Mouse (Mus musculus) olfactory bulb, adult 2 months (tissue): ENCODE data around the gene Rhox6.

Experiments used
- CTCF ChIP-seq: fragments of 200-500 bp; IDR thresholded peaks from 2 replicates; pipeline ENCODE4 v1.5.1; 2012; ENCODE audit warnings: low read depth, mild to moderate bottlenecking, low read length, moderate library complexity; ENCODE audit not compliant: insufficient read depth
- POLR2A ChIP-seq: fragments of 200-500 bp; IDR thresholded peaks from 2 replicates; pipeline ENCODE4 v1.6.1; 2012; ENCODE audit warnings: mild to moderate bottlenecking, low read depth, low read length, moderate library complexity; ENCODE audit not compliant: insufficient read depth

DNA sequence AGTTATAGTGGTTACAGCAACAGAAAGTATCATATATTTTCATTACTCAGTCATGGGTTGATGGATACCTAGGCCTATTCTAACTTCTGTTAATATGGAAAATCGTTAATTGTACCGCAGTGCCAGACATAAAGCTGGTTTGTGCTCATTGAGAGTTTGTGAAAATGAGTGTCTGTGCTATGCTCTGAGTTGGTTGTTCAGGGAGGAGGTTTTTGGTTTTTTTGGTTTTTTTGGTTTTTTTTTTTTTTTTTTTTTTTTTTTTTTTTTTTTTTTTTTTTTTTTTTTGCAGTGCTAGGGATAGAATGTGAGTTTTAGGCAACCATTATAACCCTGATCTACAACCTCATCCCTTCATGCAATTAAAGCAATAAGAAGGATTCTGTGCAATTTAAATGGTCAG, 44.9 kb downstream of the Rhox6 start:
- no peak for TF ChIP-seq CTCF
- TF ChIP-seq POLR2A = no peak
